Mouse (Mus musculus): ENCODE measurements at regions not wholly inside any gene's neighbourhood (a gene's known extent, or its start where the extent isn't known, plus 50 kb on each side); places are given as distances from the start of the nearest gene placed in this dataset.
A peak's percentile ranks its signal among the peaks of the same experiment; 100 is the strongest.

- DNase-seq (ENCODE audit: low spot score in 2 of 2), result no peak
These were observed 173.5 kb upstream of the Aga start for GRCm38 (mm10) chr8:53338006-53338405.

- no peak for DNase-seq (ENCODE audit: low spot score in 2 of 2)
These were observed 142.9 kb upstream of the Aga start for GRCm38 (mm10) chr8:53368640-53369039.

GRCm38 (mm10) chr8:53373401-53373800 lies 138.1 kb upstream of the Aga start:
- DNase-seq (ENCODE audit: low spot score in 2 of 2), result no peak

- DNase-seq (ENCODE audit: low spot score in 2 of 2), result peak in 1 of 2 experiments; percentile 4
These were observed 99.4 kb upstream of the Aga start for GRCm38 (mm10) chr8:53412101-53412500.

- DNase-seq (ENCODE audit: low spot score in 2 of 2), result no peak
These were observed 77.3 kb upstream of the Aga start for GRCm38 (mm10) chr8:53434184-53434583.

- no peak for DNase-seq (ENCODE audit: low spot score in 2 of 2)
These were observed 75.8 kb upstream of the Aga start for GRCm38 (mm10) chr8:53435721-53436120.

GRCm38 (mm10) chr8:53446748-53447355 lies 64.7 kb upstream of the Aga start:
- no peak for DNase-seq (ENCODE audit: low spot score in 2 of 2)
